Mouse (Mus musculus) olfactory bulb, adult 2 months (tissue): ENCODE measurements around the gene Dact2. TPM values are rescaled to one million over a fixed set of nuclear protein-coding genes. Genes with fewer than 3 reads are reported as not detected.
A peak's percentile ranks its signal among the peaks of the same experiment; 100 is the strongest.

Source experiments
- H3K27ac ChIP-seq: fragments of 200-500 bp; 2 replicates; pipeline ENCODE4 v1.5.1; 2012; ENCODE audit warnings: low read depth, low read length; ENCODE audit not compliant: insufficient read depth
- H3K4me1 ChIP-seq: fragments of 200-500 bp; 2 replicates; pipeline ENCODE4 v1.6.1; 2012; ENCODE audit warnings: low read length; ENCODE audit not compliant: control insufficient read depth, insufficient read depth
- H3K4me3 ChIP-seq: fragments of 200-500 bp; 2 replicates; pipeline ENCODE4 v1.5.1; 2012; ENCODE audit warnings: mild to moderate bottlenecking, low read depth, low read length, moderate library complexity; ENCODE audit not compliant: insufficient read depth
- CTCF ChIP-seq: fragments of 200-500 bp; IDR thresholded peaks from 2 replicates; pipeline ENCODE4 v1.5.1; 2012; ENCODE audit warnings: low read depth, mild to moderate bottlenecking, low read length, moderate library complexity; ENCODE audit not compliant: insufficient read depth
- POLR2A ChIP-seq: fragments of 200-500 bp; IDR thresholded peaks from 2 replicates; pipeline ENCODE4 v1.6.1; 2012; ENCODE audit warnings: mild to moderate bottlenecking, low read depth, low read length, moderate library complexity; ENCODE audit not compliant: insufficient read depth
- WGBS: fragments of 180-500 bp; shearing (Covaris S2); methylation state at CpG from one replicate; pipeline ENCODE4 v1.1.7; 2018; 5-methylcytosine and 5-hydroxymethylcytosine counted together
- polyA plus RNA-seq: library from polyadenylated mRNA; stranded (reverse); fragments of >200 nt; gene quantifications from 2 replicates; pipeline ENCODE4 v1.2.4, GENCODE M21; 2012; ENCODE audit warnings: low replicate concordance; ENCODE audit not compliant: missing spikeins, insufficient read depth, insufficient read length

Dact2 gene
- polyA plus RNA-seq, 1 experiment, result not detected

DNA sequence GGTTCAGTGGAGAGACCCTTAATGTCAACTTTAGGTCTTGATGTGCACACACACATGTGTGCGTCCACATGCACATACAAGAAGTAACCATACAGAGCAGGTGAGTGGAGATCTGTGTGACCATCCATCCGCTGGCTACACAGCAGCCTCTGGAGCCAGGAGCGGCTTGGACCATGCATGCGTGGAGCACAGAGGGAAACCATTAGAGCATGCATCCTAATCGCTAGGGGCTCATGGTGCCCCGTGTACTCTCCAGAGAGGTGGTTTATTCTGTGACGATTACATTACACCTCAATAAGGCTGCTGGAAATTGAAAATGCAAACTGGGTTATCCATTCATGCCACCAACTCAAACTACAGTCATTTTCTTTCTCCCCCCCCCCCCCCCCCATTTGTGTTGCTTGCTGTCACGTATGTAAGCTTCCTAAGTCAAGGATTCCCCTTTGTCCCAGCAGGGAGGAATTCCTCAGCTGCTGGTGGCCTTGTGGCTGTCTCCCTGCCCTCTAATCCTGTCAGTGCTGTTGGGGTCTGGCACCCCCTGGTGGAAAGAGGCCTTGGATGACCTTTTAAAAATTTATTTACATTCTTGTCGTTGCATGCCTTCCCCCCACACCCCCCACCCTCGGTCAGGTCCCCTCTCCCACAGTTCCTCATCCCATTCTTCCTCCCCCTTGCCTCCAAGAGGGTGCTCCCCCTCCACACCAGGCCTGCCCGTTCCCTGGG, 17.9 kb upstream of the Dact2 start:
- TF ChIP-seq CTCF (no peak), POLR2A (no peak)
- 50% methylated on average over 11 of the region's 11 CpGs for WGBS
- Histone ChIP-seq H3K27ac (no peak overlapping the region), H3K4me3 (no peak overlapping the region), H3K4me1 (no peaks in the 10 kb centered on the region; the same call in 1 of the 2 replicates)

DNA sequence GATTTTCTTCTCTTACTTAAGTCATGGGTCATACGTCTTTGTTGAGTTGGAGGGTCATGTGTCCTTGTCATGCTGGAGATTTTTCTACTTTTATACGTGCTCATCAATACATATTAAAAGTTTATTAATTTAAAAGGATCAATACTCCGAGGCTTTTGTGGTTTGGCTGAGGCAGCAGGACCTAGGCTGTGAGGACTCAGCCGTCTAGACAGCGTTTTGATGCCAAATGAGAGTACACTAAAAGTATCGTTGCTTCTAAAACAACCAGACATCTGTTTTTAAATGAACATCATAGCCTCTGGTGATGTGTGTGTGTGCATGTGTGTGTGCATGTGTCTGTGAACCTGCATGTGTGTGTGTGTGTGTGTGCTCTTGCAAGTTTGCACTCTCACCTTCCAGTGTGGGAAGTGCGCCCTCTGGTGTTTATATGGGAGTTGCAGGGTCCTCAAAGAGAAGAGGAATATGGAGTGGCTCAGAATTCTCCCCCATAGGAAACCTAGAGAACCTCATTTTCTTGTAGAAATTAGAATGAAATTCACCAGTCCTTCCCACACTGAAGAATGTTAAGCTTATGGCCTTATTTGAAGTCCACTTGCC, 16.6 kb upstream of the Dact2 start:
- TF ChIP-seq CTCF (peak; percentile 49; the same call in 1 of the 2 replicates), POLR2A (no peak)
- 64% methylated on average over 7 of the region's 7 CpGs for WGBS
- Histone ChIP-seq H3K4me1 (no peaks in the 10 kb centered on the region), H3K4me3 (no peak overlapping the region), H3K27ac (no peak overlapping the region)

DNA sequence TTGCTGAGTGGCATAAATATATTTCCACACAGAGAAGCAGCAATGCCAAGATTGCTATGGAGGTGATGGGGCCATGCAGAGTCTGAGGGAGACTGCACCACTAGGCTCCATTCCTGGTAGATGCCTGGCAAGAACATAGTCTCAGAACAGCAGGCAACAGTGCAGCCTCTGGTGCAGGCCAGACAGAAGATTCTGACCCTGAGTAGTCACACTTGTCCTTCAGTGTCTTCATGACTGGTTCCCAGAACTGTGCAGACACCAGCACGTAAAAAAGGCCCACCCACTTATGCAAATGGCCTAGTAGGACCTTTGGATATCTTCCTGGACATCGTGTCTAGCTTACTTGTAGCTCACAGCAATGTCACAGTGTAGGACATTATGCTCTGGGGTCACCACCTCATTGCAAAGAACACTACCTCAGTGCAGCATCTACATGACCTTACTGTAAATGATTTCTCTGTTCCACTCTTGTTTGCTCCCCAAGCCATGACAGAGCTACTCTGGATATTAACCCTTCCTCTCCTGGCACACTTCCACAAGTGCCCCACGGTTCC, 9.9 kb upstream of the Dact2 start:
- Histone ChIP-seq H3K4me3 (no peak overlapping the region), H3K4me1 (no peaks in the 10 kb centered on the region), H3K27ac (no peak overlapping the region)
- 79% methylated on average over 3 of the region's 3 CpGs for WGBS
- TF ChIP-seq POLR2A, result no peak
- no peak for TF ChIP-seq CTCF

DNA sequence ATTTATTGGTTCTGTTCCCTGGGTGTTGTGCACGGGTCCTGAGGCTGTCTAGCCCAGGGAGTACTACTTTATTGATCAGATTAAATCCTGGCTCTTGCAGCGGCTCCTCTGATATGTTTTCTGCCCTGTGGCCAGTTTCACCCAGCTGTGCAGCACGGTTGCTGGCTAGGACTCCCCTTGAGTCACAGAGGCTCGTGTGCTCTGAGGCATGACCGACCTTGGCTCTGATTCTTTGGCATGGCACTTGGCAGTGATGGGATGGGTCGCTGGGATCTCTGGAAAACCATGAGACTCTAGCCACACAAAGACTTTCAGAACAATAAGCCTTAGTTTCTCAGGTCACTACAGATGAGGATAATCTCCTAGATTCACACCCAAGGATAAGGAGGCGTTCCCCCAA, 8.7 kb upstream of the Dact2 start:
- TF ChIP-seq CTCF (no peak), POLR2A (no peak)
- H3K4me3 ChIP-seq, result no peak overlapping the region
- 73% methylated on average over 7 of the region's 7 CpGs for WGBS
- no peak overlapping the region for H3K27ac ChIP-seq
- H3K4me1 ChIP-seq, result no peaks in the 10 kb centered on the region

DNA sequence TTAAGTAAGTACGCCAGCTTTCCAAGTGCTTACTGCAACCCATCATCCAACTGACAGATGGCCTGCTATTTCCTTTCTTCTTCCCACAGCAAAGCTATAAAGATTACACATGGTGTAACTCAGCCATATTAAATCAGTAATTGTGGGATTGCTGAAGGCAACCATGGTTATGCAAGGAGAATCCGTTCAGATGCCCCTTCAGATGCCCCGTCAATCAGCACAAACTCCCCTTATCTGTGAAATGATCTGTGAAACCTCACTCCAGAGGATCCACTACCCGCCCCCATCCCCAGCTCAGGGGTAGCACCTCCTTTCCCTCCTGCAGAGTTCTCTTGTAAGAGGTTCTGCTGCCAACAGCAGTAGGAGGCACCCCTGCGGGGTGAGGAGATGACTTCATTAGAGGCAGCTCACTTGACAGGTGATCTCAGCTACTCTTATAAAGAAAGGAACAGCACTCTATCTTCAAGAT, 3.0 kb upstream of the Dact2 start:
- Histone ChIP-seq H3K4me1 (peaks cover 8% of the 10 kb centered on the region), H3K27ac (no peak overlapping the region), H3K4me3 (no peak overlapping the region)
- TF ChIP-seq POLR2A, result no peak
- no peak for TF ChIP-seq CTCF
- WGBS, result 30% methylated on average over 5 of the region's 5 CpGs

DNA sequence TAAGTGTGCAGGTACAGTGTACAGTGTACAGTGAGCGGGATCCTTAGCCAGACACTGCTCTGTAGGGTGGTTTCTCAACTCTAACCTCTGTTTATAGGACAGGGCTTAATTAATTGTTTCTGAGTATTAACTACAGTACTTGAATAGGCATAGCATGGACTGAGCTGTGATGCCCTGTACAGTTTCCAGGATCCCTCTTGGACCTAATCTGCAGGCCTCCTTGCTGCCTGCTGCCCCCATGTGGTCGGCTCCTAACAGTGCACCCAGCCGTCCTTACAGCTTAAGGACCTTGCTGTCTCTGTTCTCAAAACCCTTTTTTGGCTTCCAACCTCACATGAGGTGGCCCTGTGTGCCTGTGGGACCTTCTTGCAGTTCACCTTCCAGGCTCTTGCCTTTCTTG, 2.0 kb upstream of the Dact2 start:
- Histone ChIP-seq H3K27ac (no peak overlapping the region), H3K4me1 (peaks cover 14% of the 10 kb centered on the region), H3K4me3 (no peak overlapping the region)
- TF ChIP-seq CTCF (peak; percentile 77), POLR2A (no peak)
- 30% methylated on average over 3 of the region's 3 CpGs for WGBS

DNA sequence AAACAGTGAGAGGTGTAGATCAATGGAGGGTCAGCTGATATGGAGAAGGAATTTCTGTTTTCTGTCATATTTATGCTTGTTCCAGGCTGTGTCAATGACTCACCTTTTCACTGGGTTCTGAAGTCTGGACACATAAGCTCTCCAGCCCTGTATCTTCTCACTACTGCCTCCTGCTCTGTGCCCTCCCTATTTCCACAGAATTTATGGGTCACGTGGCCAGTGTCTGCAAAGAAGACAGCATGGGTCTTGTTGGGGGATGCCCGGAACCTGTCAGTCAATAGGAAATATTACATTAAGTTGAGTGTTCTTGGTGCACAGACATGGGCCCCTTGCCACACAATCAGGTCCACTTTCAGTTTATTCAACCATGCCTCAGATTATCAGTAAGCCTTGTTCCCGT, 1.1 kb upstream of the Dact2 start:
- TF ChIP-seq CTCF (no peak), POLR2A (no peak)
- no peak overlapping the region for H3K27ac ChIP-seq
- H3K4me1 ChIP-seq, result peaks cover 14% of the 10 kb centered on the region
- 79% methylated on average over 3 of the region's 3 CpGs for WGBS
- H3K4me3 ChIP-seq, result no peak overlapping the region

DNA sequence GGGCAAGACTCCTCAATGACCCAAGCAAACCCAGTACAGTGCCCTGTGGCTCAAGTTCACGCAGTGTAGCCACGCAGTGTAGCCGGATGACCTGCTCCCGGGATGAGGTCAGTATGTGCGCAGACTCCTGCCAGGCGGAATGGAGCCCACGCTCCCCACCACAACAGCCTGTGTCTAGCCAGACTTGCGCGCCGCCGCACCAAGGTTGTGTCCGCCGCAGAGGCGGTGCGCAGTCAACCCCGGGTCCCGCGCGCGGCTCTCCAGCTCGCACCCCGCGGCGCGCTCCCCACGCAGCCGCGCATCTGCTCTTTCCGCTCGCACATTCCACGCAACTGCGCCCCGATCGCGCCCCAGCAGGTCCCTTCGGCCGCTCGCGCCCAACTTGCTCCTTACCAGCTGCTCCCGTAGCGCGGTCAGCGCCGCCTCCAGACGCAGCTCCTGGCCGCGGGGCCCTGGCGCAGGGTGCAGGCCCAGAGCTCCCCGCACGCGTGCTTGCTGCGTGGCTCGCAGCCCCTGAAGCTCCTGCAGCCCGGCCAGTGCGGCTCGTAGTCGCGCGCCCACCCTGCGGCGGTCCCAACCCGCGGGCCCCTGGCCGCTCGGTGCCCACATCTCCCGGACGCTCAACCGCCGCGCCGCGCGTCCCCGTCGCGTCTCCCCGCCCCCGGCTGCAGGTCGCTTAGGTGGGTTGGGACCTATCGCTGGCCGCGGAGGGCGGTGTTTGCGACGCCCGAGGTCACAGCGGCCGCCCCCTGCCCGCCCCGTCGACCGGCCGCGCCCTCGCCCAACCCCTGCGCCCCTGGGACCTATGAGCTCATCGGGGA, 773 bp downstream of the Dact2 start:
- peak overlapping the region; percentile 43; the same call in 1 of the 2 replicates for H3K27ac ChIP-seq
- under 1% methylated on average over 97 of the region's 97 CpGs for WGBS
- H3K4me3 ChIP-seq, result peak overlapping the region; percentile 71
- peaks cover 14% of the 10 kb centered on the region for H3K4me1 ChIP-seq
- TF ChIP-seq CTCF (no peak), POLR2A (peak; percentile 43; the same call in 1 of the 2 replicates)
